Mouse (Mus musculus) lung, postnatal 0 days (tissue): ENCODE measurements around the gene B830017H08Rik.

Experiments used
- CTCF ChIP-seq: IDR thresholded peaks from 2 replicates; pipeline ENCODE4 v1.5.1; 2016; ENCODE audit warnings: antibody characterized with exemption, mild to moderate bottlenecking
- EP300 ChIP-seq: IDR thresholded peaks from 2 replicates; pipeline ENCODE4 v1.6.1; 2016; ENCODE audit warnings: antibody characterized with exemption, mild to moderate bottlenecking, control low read depth

DNA sequence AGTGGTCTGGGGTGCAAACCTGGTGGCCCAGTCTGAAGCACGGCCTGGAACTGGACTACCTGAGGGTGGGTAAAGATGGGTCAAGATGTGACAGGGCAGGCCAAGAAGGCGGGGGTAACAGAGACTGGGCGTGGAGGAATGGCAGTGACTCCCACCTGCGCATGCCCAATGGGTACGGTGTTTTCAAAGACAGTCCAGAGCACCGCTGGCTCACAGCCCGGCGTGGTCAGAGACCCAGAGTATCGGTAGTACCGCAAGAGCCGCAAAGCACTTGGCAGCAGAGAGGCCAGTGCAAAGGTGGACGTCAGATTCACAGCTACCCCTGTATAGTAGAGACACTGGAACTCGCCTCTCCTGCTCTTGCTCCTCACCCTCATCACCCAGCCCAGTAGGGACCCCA is 2.6 kb downstream of the B830017H08Rik start:
- TF ChIP-seq CTCF: no peak
- no peak for TF ChIP-seq EP300
